Mouse (Mus musculus): Measurements from ENCODE around the gene Ube2c.

The Ube2c gene

DNA sequence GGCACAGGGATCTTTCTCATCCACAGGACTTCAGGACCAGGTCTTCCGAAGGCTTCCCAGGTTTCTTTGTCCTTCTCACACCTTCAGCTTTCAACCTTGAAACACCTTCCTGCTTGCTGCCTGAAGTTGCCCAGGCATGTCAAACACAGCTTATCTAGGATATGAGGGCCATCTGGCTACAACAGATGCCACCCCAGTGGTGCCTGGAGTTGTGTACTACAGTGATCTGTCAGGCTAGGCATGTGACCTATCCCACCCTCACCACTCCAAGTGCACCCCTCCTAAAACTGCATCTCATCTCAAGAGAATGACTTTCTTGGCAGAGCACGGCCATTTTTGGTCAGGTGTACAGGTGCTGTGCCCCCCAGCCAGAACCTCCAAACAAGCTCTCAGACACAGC is 8.2 kb upstream of the Ube2c start:
- in situ Hi-C loops (cut with MboI; ENCODE audit: low sequenced_read_pairs): no loop called here

DNA sequence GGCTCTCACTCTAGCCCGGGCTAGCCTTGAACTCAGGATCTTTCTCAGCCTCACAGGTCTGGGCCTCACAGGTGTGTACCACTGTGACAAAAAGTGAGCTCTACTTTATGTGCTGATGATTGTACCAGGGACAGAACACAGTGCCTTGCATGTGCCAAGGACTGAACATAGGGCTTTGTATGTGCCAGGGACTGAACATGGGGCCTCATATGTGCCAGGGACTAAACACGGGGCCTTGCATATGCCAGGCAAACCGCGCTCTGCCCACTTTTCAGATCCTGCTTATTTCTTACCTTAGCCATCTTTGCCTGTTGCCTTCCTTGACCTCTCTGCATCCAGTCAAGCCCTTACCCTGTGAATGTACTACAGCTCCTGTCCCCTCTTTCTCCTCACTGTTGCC is 7.7 kb upstream of the Ube2c start:
- in situ Hi-C loops (cut with MboI; ENCODE audit: low sequenced_read_pairs): no loop called here

DNA sequence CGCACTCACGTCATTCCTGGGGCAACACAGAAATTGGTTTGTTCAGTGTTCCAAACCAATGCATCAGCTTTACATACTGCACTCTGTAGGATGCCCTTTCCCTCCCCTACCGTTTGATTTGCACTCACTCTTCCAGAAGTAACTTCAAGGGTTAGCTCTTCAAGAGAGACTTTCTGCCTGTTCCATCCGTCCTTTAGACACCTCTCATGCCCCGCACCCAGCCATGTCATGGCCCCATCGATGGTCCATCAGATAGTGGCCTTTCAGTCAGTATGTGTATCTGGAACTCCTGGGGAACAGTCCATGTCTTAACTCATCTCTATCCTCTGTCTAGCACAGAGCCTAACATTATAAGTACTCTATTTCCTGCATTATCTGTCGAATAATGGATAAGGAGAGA is 7.1 kb upstream of the Ube2c start:
- in situ Hi-C loops (cut with MboI; ENCODE audit: low sequenced_read_pairs): no loop called here

DNA sequence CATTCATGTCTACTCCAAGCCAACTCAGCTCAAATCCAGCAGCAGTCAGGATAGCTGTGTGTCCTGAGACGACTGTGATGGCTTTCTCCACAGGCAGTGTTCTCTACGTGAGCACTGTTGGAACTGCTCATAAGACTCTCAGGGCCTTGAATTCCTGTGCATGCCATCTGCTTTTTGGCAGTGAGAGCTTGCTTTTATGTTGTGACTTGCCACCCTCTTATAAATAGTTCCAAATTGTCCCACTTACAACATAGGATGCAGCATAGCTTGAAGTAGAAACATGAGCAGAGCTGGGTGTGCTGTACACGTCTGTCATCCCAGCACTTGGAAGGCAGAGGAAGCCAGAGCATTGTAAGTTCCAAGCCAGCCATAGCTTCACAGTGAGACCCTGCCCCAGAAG is 3.9 kb upstream of the Ube2c start:
- in situ Hi-C loops (cut with MboI; ENCODE audit: low sequenced_read_pairs): no loop called here

DNA sequence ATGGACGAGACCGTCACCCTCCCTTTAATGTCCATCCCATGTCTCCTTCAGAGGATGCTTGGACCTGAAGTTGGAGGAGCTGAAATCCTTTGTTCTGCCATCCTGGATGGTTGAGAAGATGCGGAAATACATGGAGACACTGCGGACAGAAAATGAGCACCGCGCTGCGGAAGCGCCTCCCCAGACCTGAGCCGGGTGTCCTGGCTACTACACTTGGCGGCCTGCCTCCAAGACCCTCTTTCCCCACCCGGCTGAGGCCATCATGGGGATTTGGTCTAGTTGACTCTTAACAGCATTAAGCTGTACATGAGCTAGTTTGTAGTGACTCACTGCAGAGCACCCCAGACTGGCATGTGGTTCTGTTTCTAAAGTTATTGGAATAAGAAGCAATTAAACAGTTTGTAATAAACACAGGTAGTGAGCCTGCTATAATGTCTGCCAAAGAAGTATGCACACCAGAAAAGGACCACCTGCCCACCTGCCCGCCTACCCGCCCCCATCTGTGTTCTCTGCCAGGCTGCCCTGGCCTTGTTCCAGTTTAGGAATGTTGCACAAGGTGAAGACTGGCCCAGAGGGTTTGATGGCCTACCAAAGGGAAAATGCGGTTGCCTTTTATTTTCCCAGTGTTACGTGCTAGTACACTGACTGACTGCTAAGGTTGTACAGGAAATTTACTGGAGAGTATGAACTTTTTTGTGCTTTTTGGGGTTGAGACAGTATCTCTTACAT is 1.7 kb upstream of the Ube2c start:
- in situ Hi-C loops (cut with MboI; ENCODE audit: low sequenced_read_pairs): no loop called here

DNA sequence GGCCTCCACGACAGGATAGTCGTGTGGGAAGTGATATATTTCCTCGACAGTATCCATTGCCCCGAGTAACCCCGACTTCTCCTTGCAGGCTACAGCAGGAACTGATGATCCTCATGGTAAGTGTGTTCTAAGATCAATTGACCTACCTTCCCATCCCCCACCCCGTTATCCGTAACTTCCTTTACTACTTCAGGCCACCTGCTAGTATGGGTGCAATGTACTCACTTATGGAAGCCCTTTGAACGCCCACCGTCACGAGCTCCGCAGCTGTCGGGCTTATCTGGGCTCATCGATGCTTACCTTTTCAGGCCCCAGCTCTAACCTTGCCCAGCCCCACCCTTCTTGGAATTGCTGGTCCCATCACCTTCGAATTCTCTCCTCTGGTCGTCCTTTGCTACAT is 581 bp downstream of the Ube2c start:
- in situ Hi-C loops (cut with MboI; ENCODE audit: low sequenced_read_pairs): no loop called here

DNA sequence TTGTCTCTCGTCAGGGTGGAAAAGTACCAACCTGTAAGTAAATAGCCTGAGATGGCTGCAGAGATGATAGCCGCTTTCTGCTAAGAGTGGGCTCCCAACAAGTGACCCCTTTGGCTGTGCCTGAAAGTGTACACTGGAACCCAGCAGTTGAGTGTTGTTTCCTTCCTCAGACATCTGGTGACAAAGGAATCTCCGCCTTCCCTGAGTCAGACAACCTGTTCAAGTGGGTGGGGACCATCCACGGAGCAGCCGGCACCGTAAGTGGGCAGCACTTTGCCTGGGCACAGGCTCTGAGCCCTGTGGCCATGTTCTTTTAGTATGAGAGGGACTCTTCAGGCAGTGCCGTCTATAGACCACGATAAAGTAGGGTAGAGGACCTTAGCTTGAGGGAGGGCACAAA is 1.4 kb downstream of the Ube2c start:
- in situ Hi-C loops (cut with MboI; ENCODE audit: low sequenced_read_pairs): no loop called here

DNA sequence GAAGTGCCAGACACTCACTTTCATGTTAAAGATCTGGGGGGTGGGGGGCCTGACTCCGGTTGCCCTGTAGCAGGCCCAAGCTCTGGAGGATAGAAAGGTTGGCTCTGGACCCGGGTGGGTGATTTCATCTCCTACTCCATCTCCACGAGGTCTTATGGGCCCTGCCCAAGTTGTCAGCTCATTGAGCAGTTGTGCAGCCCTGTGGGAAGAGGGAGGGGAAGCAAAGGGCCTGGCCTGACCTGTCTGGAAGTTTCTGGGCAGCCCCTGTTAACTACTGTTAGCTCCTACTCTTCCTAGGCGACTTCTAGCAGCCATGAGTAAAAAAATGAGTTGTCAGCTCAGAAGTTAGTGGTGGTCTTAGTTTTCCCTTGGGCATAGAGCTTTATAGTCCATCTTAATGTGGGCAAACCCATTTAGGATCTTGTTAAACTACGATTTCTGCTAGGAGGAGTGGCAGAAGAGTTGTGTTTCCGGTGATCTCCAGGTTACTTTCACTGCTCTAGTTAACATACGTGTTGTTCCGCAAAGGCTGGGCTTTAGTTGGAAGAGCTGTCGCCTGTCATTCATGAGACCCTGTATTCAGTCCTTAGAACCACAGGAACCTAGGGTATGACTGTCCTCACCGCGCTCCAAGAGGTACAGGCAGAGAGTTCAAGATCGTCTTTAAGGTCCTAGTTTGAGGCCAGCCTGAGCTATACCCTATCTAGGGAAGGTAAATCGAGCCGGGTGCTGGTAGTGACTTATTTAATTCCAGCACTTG is 3.7 kb downstream of the Ube2c start:
- in situ Hi-C loops (cut with MboI; ENCODE audit: low sequenced_read_pairs): no loop called here

DNA sequence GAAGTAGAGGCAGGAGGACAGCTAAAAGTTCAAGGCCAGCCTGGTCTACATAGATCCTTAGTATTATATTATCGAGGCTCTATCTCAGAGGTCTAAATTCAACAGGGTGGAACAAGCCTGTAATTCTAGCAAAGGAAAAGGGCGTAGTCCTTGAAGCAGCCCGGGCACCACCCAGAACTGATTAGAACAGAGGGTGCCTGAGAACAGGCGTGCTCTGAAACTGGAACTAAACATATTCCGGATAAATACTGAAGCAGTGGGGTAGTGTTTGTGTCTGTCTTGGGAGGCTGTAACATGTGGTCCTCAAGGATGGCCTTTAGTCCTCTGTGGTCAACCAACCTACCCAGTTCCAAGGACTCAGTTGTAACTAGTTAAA is 4.3 kb downstream of the Ube2c start:
- in situ Hi-C loops (cut with MboI; ENCODE audit: low sequenced_read_pairs): no loop called here

DNA sequence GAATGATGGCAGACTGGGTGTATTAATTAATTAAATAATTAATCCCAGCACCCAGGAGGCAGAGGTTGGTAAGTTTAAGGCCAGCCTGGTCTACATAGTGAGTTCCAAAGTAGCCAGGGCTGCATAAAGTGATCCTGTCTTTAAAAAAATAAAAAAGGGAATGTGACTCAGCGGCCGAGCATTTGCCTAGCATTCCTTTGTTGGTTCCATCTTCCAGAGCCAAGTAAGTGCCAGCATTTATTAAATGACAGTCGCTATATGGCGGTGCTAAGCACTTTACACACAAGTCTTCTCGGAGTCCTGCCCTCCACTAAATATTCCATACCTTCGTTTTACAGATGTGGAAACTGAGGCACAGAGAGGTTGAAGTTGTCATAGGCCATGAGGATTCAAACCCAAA is 6.4 kb downstream of the Ube2c start:
- in situ Hi-C loops (cut with MboI; ENCODE audit: low sequenced_read_pairs): no loop called here

DNA sequence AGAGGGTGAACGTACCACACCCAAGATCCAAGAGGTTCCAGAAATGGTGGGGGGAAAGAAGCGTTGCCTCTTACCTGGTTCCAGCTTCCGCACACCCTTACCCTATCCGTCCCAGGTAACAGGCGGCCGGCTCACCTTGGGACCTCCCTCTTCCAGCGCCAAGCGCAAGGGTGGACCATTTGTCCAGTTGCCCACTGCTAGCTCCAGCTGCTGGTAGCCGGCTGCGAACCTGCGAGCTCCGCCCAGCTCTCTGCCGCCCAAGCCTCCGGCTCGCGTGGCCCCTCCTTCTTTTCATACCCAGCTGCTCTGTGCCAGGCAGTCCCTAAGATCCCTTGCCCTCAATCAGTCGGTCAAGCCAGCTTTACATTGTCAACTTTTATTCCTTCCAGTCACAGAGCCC is 7.1 kb downstream of the Ube2c start:
- in situ Hi-C loops (cut with MboI; ENCODE audit: low sequenced_read_pairs): no loop called here

DNA sequence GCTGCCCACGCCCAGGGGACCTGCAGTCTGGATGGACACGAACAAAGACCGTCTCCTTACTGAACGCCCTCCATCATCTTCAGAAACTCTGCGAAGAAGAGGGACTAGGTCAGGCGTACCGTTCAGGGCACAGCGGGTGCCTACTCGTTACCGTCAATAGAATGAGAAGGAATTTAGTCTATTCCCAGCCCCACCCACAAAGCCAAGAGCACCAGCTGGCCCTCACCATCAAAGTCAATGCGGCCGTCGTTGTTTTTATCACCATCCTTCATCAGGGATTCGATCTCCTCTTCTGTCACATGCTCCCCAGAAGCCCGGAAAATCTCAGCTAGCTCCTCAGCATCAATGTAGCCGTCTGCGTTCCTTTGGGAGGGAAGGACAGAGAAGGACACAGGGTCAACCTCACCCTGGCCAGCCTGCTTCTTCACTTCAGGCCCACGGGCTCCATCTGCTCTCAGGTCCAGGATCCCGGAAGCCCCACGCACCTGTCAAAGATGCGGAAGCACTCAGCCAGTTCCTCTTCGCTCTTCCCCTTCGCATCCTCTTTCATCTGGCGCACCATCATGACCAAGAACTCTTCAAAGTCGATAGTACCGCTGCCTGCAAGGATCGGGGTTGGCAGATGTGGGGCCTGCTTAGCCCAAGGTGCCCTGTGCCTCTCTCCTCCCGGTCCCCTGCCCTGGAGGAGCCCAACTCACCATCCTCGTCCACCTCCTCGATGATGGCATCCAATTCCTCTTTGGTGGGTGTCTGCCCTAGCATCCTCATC is 7.7 kb downstream of the Ube2c start:
- in situ Hi-C loops (cut with MboI; ENCODE audit: low sequenced_read_pairs): no loop called here

DNA sequence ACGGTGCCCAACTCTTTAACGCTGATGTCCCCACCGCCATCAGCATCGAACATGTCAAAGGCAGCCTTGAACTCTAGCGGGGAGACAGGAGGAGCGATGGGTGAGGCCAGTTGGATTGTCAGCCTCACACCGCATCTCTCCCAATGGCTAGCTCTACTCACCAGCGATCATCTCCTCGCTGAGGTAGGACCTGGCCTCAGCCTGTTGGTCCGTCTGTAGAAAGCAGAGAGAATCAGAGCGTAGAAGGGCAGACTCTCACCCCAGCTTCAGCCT is 8.3 kb downstream of the Ube2c start:
- in situ Hi-C loops (cut with MboI; ENCODE audit: low sequenced_read_pairs): no loop called here

DNA sequence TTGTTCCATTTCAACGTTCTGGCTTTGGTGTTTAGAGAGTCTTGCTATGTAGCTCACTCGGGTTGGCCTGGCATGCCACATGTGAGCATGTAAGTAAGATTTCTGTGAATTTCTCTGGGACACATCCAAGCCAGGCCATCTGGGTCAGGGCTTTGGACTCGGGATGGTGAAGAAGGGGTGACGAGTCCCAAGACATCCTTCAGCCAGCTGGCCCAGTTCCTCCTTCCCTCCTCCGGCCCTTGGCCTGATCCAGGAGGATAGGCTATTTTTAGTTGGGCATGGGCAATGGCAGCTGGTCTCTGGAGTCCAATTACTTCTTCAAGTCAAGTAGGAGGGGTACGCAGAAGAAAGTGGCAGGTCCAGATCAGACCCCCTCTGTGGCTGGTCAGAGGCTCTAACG is 9.1 kb downstream of the Ube2c start:
- in situ Hi-C loops (cut with MboI; ENCODE audit: low sequenced_read_pairs): no loop called here

DNA sequence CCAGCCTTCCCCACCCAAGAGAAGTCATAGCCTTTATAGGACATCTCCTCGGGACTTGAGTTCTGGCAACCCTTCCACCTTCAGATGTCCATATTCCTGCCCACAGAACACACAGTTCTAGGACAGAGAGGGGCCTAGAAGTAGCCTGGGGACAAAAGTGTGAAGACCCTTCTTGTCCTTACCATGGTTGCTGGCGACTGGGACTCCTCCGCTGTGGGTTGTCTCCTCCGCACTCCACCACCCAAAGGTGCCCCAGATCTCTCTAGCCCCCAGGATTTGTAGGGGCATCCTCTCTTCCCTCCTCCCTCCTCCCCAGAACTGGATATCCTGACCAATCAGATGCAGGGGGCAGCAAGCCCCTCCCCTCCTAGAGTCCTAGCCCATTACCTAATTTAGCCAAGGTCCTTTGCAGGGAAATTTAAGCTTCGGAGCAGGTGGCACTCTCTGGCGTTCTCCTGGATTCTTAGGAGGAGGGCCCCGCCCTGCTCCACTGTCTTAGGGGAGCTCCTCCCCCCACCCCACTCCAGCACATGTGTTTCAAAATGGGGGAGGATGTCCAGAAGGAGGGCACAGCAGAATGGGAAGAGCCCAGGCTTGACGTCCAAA is 9.9 kb downstream of the Ube2c start, which contains the start of gene Tnnc2:
TSS of gene Tnnc2 (minus strand) at position 487 of the 606 bp plus-strand sequence.
- in situ Hi-C loops (cut with MboI; ENCODE audit: low sequenced_read_pairs): no loop called here

DNA sequence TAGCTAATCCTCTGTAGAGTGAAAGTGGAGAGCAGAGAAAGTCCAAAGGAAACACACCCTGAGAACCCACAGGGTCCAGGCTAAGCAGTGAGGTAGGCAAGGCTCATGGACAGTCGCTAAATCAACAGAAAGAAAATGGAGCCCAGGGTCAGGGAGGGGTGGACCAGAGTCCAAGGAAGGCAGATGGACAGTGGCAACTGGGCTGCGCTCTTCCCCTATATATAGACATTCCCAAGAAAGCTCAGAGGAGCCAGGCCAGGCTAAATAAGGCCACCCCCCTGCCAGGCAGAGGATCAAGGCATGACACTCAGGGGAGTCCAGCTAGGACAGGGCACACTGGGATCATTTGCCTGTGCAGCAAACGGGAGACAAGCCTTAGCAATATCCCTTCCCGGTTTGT is 12.2 kb downstream of the Ube2c start:
- in situ Hi-C loops (cut with MboI; ENCODE audit: low sequenced_read_pairs): no loop called here

DNA sequence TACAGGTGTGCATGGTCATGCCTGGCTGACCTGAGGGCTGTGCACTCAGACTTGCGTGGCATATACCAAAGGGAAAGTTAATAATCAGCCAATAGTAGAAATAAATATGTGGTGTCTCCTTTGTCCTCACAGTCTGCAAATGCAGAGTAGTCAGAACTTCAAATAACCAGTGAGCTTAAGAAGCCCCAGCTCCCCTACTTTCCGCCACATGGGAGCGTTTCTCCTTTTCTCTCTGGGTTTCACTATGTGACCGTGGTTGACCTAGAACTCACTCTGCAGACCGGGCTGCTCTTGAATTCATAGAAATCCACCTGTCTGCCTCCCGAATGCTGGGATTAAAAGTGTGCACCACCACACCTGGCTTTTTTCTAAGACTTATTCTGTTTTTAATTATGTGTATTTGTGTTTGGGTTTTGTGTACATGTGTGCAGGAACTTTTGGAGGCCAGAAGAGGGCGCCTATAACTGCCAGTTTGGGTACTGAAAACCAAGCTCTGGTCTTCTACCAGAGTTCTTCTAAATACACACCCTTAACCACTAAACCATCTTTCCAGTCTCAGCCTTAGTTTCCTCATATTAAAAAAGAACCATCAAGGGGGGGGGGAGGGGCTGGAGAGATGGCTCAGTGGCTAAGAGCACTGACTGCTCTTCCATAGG is 14.4 kb downstream of the Ube2c start:
- in situ Hi-C loops (cut with MboI; ENCODE audit: low sequenced_read_pairs): no loop called here

DNA sequence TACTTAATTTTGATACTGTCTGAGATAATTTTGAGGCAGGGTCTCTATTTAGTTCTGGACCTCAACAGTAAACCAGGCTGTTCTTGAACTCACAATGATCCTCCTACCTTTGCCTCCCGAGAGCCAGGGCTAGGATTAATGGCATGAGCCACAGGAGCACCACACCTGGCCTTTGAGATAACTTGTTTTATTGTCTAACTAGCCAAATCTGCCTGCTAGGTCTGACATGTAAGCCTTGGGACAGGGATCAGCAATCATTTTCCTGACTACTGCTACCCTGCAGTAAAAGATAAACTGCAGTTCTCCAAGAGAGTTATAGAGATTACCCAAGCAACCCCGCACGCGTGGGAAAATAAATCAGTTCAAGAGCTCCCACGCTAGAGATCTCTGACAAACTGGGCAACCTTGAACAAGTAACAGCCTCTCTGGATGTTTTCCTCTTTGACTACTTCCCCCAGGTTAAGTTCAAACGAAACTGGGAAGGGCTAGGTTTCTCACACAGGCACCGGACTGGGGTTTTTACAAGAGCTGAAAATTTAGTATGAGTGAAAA is 15.2 kb downstream of the Ube2c start:
- in situ Hi-C loops (cut with MboI; ENCODE audit: low sequenced_read_pairs): no loop called here

DNA sequence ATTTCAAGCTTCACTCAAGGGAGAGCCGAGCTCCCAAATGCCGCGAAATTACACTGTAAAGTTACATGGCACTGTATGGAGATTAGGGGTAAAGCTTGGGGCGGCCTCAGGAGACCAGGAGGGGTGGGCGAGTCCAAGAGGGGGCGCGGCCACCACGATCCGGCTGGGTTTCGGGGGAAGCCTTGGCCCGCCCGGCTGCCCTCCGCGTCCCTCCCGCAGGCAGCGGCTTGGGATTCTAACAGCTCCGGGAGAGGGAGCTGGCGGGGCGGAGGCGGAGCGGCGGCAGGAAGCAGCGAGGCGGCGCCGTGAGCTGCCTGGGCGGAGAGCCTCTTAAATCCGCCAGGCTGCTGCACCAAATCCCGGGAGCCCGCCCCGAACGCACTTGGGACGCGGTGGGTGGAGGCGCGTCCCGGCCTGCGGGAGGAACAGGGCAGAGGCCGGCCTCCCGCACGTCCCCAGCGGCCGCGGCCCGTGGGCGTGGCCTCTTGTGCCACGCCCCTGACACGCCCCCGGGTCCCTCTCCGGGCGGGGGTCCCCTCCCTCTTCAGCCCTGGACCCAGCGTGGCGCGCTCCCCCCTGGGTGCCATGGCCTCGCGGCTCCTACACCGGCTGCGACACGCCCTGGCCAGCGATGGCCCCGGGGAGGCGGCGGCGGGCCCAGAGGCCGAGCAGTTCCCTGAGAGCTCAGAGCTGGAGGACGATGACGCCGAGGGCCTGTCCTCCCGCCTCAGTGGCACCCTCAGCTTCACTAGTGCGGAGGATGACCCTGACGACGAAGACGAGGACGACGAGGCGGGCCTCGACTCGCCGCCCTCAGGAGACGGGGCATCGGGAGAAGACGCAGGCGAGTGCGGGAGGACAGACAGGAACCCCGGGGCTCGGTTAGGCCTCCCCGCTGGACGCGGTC is 16.0 kb downstream of the Ube2c start, which contains the start of gene Snx21:
TSS of gene Snx21 (plus strand) at position 343 of the 907 bp plus-strand sequence.
- in situ Hi-C loops (cut with MboI; ENCODE audit: low sequenced_read_pairs): no loop called here

DNA sequence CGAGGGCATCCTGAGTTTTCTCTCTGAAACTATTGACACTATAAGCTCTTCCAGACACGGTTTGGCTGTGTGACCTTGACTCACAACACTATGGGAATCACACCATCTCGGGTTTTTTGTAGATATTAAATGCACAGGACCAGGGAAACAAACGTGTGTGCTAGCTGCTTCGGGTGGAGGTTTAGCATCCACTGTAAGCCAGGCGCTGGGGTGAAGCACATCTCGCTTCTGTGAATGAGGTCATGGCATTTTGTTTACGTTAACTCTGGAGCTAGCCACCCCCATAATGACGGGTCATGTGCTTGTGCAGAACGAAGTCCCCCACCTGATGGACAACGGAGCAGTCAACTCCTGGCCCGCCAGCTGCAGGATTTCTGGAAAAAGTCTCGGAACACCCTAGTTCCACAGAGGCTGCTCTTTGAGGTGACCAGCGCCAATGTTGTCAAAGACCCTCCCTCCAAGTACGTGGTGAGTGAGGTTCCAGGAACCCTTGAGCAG is 16.7 kb downstream of the Ube2c start:
- in situ Hi-C loops (cut with MboI; ENCODE audit: low sequenced_read_pairs): no loop called here
